Mouse (Mus musculus) limb, embryonic 12.5 days (tissue): Measurements from ENCODE around the gene C2cd3. TPM values are rescaled to one million over a fixed set of nuclear protein-coding genes. Genes with fewer than 3 reads are reported as not detected.

ENCODE experiments used
- ATAC-seq: fragments of 200-750 bp; cut with Nextera tagmentation; 2 replicates; pipeline ENCODE4 v1.8.0; 2017; ENCODE audit warnings: low read depth, moderate TSS enrichment; ENCODE audit not compliant: insufficient number of reproducible peaks, insufficient read depth, low FRiP score, low TSS enrichment
- H3K27ac ChIP-seq: fragments of 300-500 bp; sonication (generic); 2 replicates; pipeline ENCODE4 v1.5.1; 2016; ENCODE audit warnings: mild to moderate bottlenecking, moderate library complexity
- H3K27me3 ChIP-seq: fragments of 300-500 bp; sonication (generic); 2 replicates; pipeline ENCODE4 v1.6.1; 2016; ENCODE audit warnings: mild to moderate bottlenecking, moderate library complexity
- H3K36me3 ChIP-seq: fragments of 300-500 bp; sonication (generic); 2 replicates; pipeline ENCODE4 v1.6.1; 2016; ENCODE audit warnings: mild to moderate bottlenecking, moderate library complexity
- H3K4me1 ChIP-seq: fragments of 300-500 bp; sonication (generic); replicated peaks from 2 replicates; pipeline ENCODE4 v1.6.1; 2016
- H3K4me2 ChIP-seq: fragments of 300-500 bp; sonication (generic); 2 replicates; pipeline ENCODE4 v1.6.1; 2016; ENCODE audit warnings: mild to moderate bottlenecking, moderate library complexity
- H3K4me3 ChIP-seq: fragments of 300-500 bp; sonication (generic); replicated peaks from 2 replicates; pipeline ENCODE4 v1.5.1; 2016; ENCODE audit warnings: mild to moderate bottlenecking
- H3K9ac ChIP-seq: fragments of 300-500 bp; sonication (generic); replicated peaks from 2 replicates; pipeline ENCODE4 v1.6.1; 2016; ENCODE audit warnings: mild to moderate bottlenecking, moderate library complexity
- H3K9me3 ChIP-seq: fragments of 300-500 bp; sonication (generic); 2 replicates; pipeline ENCODE4 v1.6.1; 2016; ENCODE audit warnings: mild to moderate bottlenecking, moderate library complexity
- WGBS: fragments of 180-500 bp; shearing (Covaris S2); methylation state at CpG from one replicate; pipeline ENCODE4 v1.1.7; 2016; 5-methylcytosine and 5-hydroxymethylcytosine counted together
- polyA plus RNA-seq: library from polyadenylated mRNA; unstranded; fragments of >200 nt; fragmentation: Nextera tagmentation; extraction: Ambion mirVana; gene quantifications from 2 replicates; pipeline ENCODE4 v1.2.1, GENCODE M21; 2016

The C2cd3 gene
- polyA plus RNA-seq = 37.7 and 40.4 TPM in 2 replicates

- peak within 1 kb of the TSS; percentile 68 for H3K4me2 ChIP-seq
- ATAC-seq = peak; percentile 99
- peak within 1 kb of the TSS; percentile 84 for H3K9ac ChIP-seq
- H3K9me3 ChIP-seq = no peaks in the 10 kb centered on the region
- peak within 1 kb of the TSS; percentile 80 for H3K4me3 ChIP-seq
- under 1% methylated on average over 54 of the region's 54 CpGs for WGBS
- peaks cover 22% of the 10 kb centered on the region for H3K36me3 ChIP-seq
- peak within 1 kb of the TSS; percentile 88 for H3K27ac ChIP-seq
- H3K27me3 ChIP-seq = no peaks in the 10 kb centered on the region
- H3K4me1 ChIP-seq = peaks cover 15% of the 10 kb centered on the region
These were observed at the start of gene C2cd3, which contains the start of gene Ppme1 for GRCm38 (mm10) chr7:100371495-100372451. Gene C2cd3 (plus strand): TSS chr7:100372233. Gene Ppme1 (minus strand): TSS chr7:100372307.

GRCm38 (mm10) chr7:100323721-100324120 is 48.3 kb upstream of the C2cd3 start:
- Histone ChIP-seq H3K36me3 (peaks cover 46% of the 10 kb centered on the region), H3K4me1 (no peaks in the 10 kb centered on the region), H3K27me3 (no peaks in the 10 kb centered on the region), H3K27ac (no peak overlapping the region), H3K4me3 (no peak overlapping the region), H3K9ac (no peak overlapping the region), H3K4me2 (no peak overlapping the region), H3K9me3 (no peaks in the 10 kb centered on the region)
- 96% methylated on average over 3 of the region's 3 CpGs for WGBS
- no peak for ATAC-seq

- Histone ChIP-seq H3K4me2 (no peak overlapping the region), H3K27ac (no peak overlapping the region), H3K4me3 (no peak overlapping the region), H3K9ac (no peak overlapping the region), H3K9me3 (no peaks in the 10 kb centered on the region), H3K4me1 (no peaks in the 10 kb centered on the region), H3K27me3 (no peaks in the 10 kb centered on the region), H3K36me3 (peaks cover 58% of the 10 kb centered on the region)
- ATAC-seq = no peak
- WGBS = 72% methylated on average over 6 of the region's 6 CpGs
These were observed 46.6 kb upstream of the C2cd3 start for GRCm38 (mm10) chr7:100325482-100325881.

- Histone ChIP-seq H3K27me3 (no peaks in the 10 kb centered on the region), H3K9ac (no peak overlapping the region), H3K36me3 (peaks cover 78% of the 10 kb centered on the region), H3K4me1 (no peaks in the 10 kb centered on the region), H3K4me3 (no peak overlapping the region), H3K27ac (no peak overlapping the region), H3K9me3 (no peaks in the 10 kb centered on the region), H3K4me2 (no peak overlapping the region)
- no peak for ATAC-seq
- 91% methylated on average over 7 of the region's 7 CpGs for WGBS
These were observed 44.5 kb upstream of the C2cd3 start for GRCm38 (mm10) chr7:100327514-100327913.

- no peaks in the 10 kb centered on the region for H3K4me1 ChIP-seq
- 93% methylated on average over 4 of the region's 4 CpGs for WGBS
- no peak overlapping the region for H3K4me3 ChIP-seq
- no peak overlapping the region for H3K27ac ChIP-seq
- no peaks in the 10 kb centered on the region for H3K27me3 ChIP-seq
- peaks cover 90% of the 10 kb centered on the region for H3K36me3 ChIP-seq
- no peak for ATAC-seq
- H3K9ac ChIP-seq = no peak overlapping the region
- H3K9me3 ChIP-seq = no peaks in the 10 kb centered on the region
- no peak overlapping the region for H3K4me2 ChIP-seq
These were observed 43.4 kb upstream of the C2cd3 start for GRCm38 (mm10) chr7:100328636-100329035.

GRCm38 (mm10) chr7:100331269-100331668 is 40.8 kb upstream of the C2cd3 start:
- no peak overlapping the region for H3K9ac ChIP-seq
- no peak overlapping the region for H3K27ac ChIP-seq
- H3K4me1 ChIP-seq = no peaks in the 10 kb centered on the region
- 90% methylated on average over 3 of the region's 3 CpGs for WGBS
- no peak overlapping the region for H3K4me3 ChIP-seq
- H3K27me3 ChIP-seq = no peaks in the 10 kb centered on the region
- no peak for ATAC-seq
- H3K9me3 ChIP-seq = no peaks in the 10 kb centered on the region
- H3K36me3 ChIP-seq = peaks cover 93% of the 10 kb centered on the region
- no peak overlapping the region for H3K4me2 ChIP-seq

- 85% methylated on average over 2 of the region's 2 CpGs for WGBS
- Histone ChIP-seq H3K4me2 (no peak overlapping the region), H3K27ac (no peak overlapping the region), H3K9me3 (no peaks in the 10 kb centered on the region), H3K36me3 (peaks cover 94% of the 10 kb centered on the region), H3K4me1 (no peaks in the 10 kb centered on the region), H3K4me3 (no peak overlapping the region), H3K9ac (no peak overlapping the region), H3K27me3 (no peaks in the 10 kb centered on the region)
- no peak for ATAC-seq
These were observed 36.1 kb upstream of the C2cd3 start for GRCm38 (mm10) chr7:100335921-100336320.

- no peaks in the 10 kb centered on the region for H3K9me3 ChIP-seq
- H3K36me3 ChIP-seq = peaks cover 23% of the 10 kb centered on the region; the same call in 1 of the 2 replicates
- WGBS = 90% methylated on average over 4 of the region's 4 CpGs
These were observed 17.0 kb upstream of the C2cd3 start for GRCm38 (mm10) chr7:100354984-100355383.

GRCm38 (mm10) chr7:100356324-100356723 is 15.7 kb upstream of the C2cd3 start:
- Histone ChIP-seq H3K4me1 (no peaks in the 10 kb centered on the region), H3K4me3 (no peak overlapping the region), H3K9me3 (no peaks in the 10 kb centered on the region), H3K36me3 (peaks cover 17% of the 10 kb centered on the region; the same call in 1 of the 2 replicates), H3K27ac (no peak overlapping the region), H3K9ac (no peak overlapping the region), H3K27me3 (no peaks in the 10 kb centered on the region), H3K4me2 (no peak overlapping the region)
- no peak for ATAC-seq
- WGBS = 88% methylated on average over 5 of the region's 5 CpGs

More at GRCm38 (mm10) chr7:100354984-100355383, 17.0 kb upstream of the C2cd3 start:
- no peak for ATAC-seq
- Histone ChIP-seq H3K4me2 (no peak overlapping the region), H3K27ac (no peak overlapping the region), H3K4me3 (no peak overlapping the region), H3K4me1 (no peaks in the 10 kb centered on the region), H3K27me3 (no peaks in the 10 kb centered on the region), H3K9ac (no peak overlapping the region)

- no peak overlapping the region for H3K9ac ChIP-seq
These were observed 15.3 kb upstream of the C2cd3 start for GRCm38 (mm10) chr7:100356768-100357167.

GRCm38 (mm10) chr7:100357856-100358255 is 14.2 kb upstream of the C2cd3 start:
- ATAC-seq = no peak
- H3K4me1 ChIP-seq = no peaks in the 10 kb centered on the region
- H3K9me3 ChIP-seq = no peaks in the 10 kb centered on the region
- H3K36me3 ChIP-seq = peaks cover 13% of the 10 kb centered on the region; the same call in 1 of the 2 replicates
- H3K27me3 ChIP-seq = no peaks in the 10 kb centered on the region
- no peak overlapping the region for H3K4me3 ChIP-seq
- H3K27ac ChIP-seq = no peak overlapping the region
- H3K9ac ChIP-seq = no peak overlapping the region
- no peak overlapping the region for H3K4me2 ChIP-seq

More at GRCm38 (mm10) chr7:100356768-100357167, 15.3 kb upstream of the C2cd3 start:
- no peak overlapping the region for H3K4me2 ChIP-seq
- no peak for ATAC-seq
- H3K4me1 ChIP-seq = no peaks in the 10 kb centered on the region
- WGBS = 90% methylated on average over 1 of the region's 1 CpGs
- H3K27me3 ChIP-seq = no peaks in the 10 kb centered on the region
- H3K4me3 ChIP-seq = no peak overlapping the region
- no peak overlapping the region for H3K27ac ChIP-seq
- H3K36me3 ChIP-seq = peaks cover 13% of the 10 kb centered on the region; the same call in 1 of the 2 replicates
- no peaks in the 10 kb centered on the region for H3K9me3 ChIP-seq
